Mouse (Mus musculus) forelimb bud, embryonic 11.5 days (tissue): ENCODE data around the gene Slc39a8.

Experiments used
- DNase-seq: peaks from one replicate; pipeline ENCODE4 v3.0.0-alpha.2; 2012; ENCODE audit warnings: low read depth, low spot score

Slc39a8 gene

GRCm38 (mm10) chr3:135845860-135846259 lies 20.8 kb downstream of the Slc39a8 start:
- DNase-seq = no peak

GRCm38 (mm10) chr3:135851607-135852006 lies 26.5 kb downstream of the Slc39a8 start:
- no peak for DNase-seq

GRCm38 (mm10) chr3:135853604-135854297 lies 28.7 kb downstream of the Slc39a8 start:
- DNase-seq = no peak

- DNase-seq = no peak
Measured at GRCm38 (mm10) chr3:135854298-135854984, 29.4 kb downstream of the Slc39a8 start.

GRCm38 (mm10) chr3:135854985-135855340 lies 29.9 kb downstream of the Slc39a8 start:
- DNase-seq = no peak

GRCm38 (mm10) chr3:135856303-135856702 lies 31.2 kb downstream of the Slc39a8 start:
- DNase-seq = no peak

GRCm38 (mm10) chr3:135857134-135857533 lies 32.1 kb downstream of the Slc39a8 start:
- DNase-seq = no peak

- DNase-seq = no peak
Measured at GRCm38 (mm10) chr3:135859431-135859830, 34.4 kb downstream of the Slc39a8 start.

GRCm38 (mm10) chr3:135862804-135863203 lies 37.7 kb downstream of the Slc39a8 start:
- peak; percentile 57 for DNase-seq

GRCm38 (mm10) chr3:135869041-135869440 lies 44.0 kb downstream of the Slc39a8 start:
- DNase-seq = no peak

- DNase-seq = no peak
Measured at GRCm38 (mm10) chr3:135872325-135872724, 47.2 kb downstream of the Slc39a8 start.

- DNase-seq = no peak
Measured at GRCm38 (mm10) chr3:135873596-135873995, 48.5 kb downstream of the Slc39a8 start.

- DNase-seq = no peak
Measured at GRCm38 (mm10) chr3:135878048-135878447, 53.0 kb downstream of the Slc39a8 start.

GRCm38 (mm10) chr3:135885927-135886658 lies 61.0 kb downstream of the Slc39a8 start:
- no peak for DNase-seq

- peak; percentile 71 for DNase-seq
Measured at GRCm38 (mm10) chr3:135886659-135887027, 61.6 kb downstream of the Slc39a8 start.

- DNase-seq = peak; percentile 24
Measured at GRCm38 (mm10) chr3:135887033-135887855, 62.2 kb downstream of the Slc39a8 start.

- peak; percentile 13 for DNase-seq
Measured at GRCm38 (mm10) chr3:135887856-135888155, 62.7 kb downstream of the Slc39a8 start.

- no peak for DNase-seq
Measured at GRCm38 (mm10) chr3:135889401-135889800, 64.3 kb downstream of the Slc39a8 start.

- DNase-seq = no peak
Measured at GRCm38 (mm10) chr3:135903366-135903765, 78.3 kb downstream of the Slc39a8 start.

GRCm38 (mm10) chr3:135904881-135905280 lies 79.8 kb downstream of the Slc39a8 start:
- no peak for DNase-seq

GRCm38 (mm10) chr3:135905729-135906128 lies 80.7 kb downstream of the Slc39a8 start:
- DNase-seq = no peak

GRCm38 (mm10) chr3:135907028-135907427 lies 81.9 kb downstream of the Slc39a8 start:
- no peak for DNase-seq
